Mouse (Mus musculus): ENCODE measurements around the gene Taf6l.

DNA sequence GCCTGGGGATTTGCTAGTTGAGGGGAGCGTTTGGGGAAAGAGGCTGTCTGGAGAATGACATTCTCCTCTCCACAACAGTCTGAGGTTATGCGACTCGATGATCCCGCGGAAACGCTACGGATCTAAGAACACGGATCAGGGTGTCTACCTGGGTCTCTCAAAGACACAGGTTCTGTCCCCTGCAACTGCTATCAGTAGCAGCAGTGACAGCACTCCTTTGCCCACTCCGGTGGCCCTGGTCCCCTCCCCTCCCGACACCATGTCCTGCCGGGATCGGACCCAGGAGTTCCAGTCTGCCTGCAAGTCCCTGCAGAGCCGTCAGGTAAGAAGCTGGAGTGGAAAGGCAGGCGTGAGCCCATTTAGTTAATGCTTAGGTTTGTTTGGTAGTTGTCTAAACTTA, 44.0 kb downstream of the Taf6l start:
- TF ChIP-seq POLR2A (IDR thresholded peaks at IDR 0.05; ENCODE audit: borderline replicate concordance, extremely low read depth, insufficient read depth, insufficient read length, poor library complexity, severe bottlenecking) (no peak), CTCF (IDR thresholded peaks at IDR 0.05; ENCODE audit: borderline replicate concordance, extremely low read depth, insufficient read depth, insufficient read length) (no peak)

All from brain, embryonic 14.5 days (tissue).